Mouse (Mus musculus) cerebellum, adult 2 months (tissue): ENCODE data around the gene Arhgap18.

ENCODE experiments used
- CTCF ChIP-seq: fragments of 200-500 bp; IDR thresholded peaks from 2 replicates; pipeline ENCODE4 v1.5.1; 2011; ENCODE audit warnings: low read depth, mild to moderate bottlenecking, control low read depth, low read length, moderate library complexity, borderline replicate concordance; ENCODE audit not compliant: insufficient read depth
- POLR2A ChIP-seq: fragments of 200-500 bp; IDR thresholded peaks from 2 replicates; pipeline ENCODE4 v1.6.1; 2011; ENCODE audit warnings: low read length, control low read depth, borderline replicate concordance; ENCODE audit not compliant: insufficient read depth

DNA sequence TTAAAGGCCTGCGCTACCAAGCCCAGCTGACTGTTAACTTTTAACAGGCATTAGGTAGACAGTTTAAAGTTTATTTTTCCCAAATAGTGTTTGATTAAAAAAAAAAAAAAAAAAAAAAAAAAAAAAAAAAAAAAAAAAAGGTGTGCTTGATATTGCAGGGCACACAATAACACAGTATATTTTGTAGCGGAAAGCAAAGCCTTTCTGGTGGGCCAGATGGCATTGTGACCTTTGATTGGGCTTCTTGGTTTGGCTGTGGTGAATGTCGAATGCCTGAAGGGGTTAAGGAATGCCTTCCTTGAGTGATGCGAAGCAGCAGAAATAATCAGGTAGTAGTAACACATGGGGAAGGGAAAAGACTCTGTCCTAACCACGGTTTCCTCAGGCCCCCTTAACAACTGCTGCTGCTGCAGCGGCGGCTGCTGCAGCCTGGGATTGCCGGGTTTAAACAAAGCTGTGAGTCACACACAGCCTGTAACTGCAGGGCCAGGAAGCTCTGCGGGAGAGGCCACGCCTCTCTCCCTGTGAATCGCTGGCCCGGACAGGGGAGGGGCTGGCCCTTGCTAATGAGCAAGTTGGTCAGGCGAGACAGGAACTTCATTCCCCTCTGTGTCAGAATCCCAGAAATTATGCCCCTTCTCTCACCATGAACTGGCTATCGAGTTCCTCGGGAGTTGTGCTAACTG is 18.9 kb downstream of the Arhgap18 start:
- TF ChIP-seq POLR2A (no peak), CTCF (no peak)
